Mouse (Mus musculus): Measurements from ENCODE around the gene Dnah5.

DNA sequence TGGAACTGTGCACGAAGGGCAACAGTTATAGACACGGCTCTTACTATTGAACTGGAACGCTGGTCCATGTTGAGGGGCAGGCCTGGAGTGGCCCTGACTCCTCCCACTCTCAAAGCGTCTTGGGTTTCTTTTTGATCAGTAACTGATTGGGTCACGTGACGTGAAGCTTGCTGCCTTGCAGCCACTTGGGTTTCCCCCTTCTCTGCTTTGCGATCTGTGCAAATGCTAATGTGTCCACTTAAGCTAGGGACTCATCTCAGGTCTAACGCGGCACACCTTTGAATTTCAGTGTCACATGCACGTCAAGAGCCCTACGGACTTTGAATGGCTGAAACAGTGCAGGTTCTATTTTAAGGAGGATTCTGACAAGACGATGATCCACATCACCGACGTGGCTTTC lies 109.9 kb downstream of the Dnah5 start:
- TF ChIP-seq CTCF (IDR thresholded peaks at IDR 0.05; ENCODE audit: extremely low read depth, insufficient read depth, low read length): no peak
- TF ChIP-seq POLR2A (IDR thresholded peaks at IDR 0.05; ENCODE audit: extremely low read depth, insufficient read depth, low read length): no peak

Measured in cortical plate, adult 2 months (tissue).